Mouse (Mus musculus) heart, adult 18-20 months (tissue): Measurements from ENCODE around the gene Snx12. TPM values are rescaled to one million over a fixed set of nuclear protein-coding genes. Genes with fewer than 3 reads are reported as not detected.
"Not testable (repeated sequence)": the region's sequence is repeated elsewhere in the genome, so short reads cannot be mapped to it uniquely, and the experiment has no call there.

Experiments used
- DNase-seq, 2 experiments: peaks; one replicate each; pipeline ENCODE4 v3.0.0; 2021 to 2022; ENCODE audit warnings: mixed read lengths in 1 of 2
- total RNA-seq, 2 experiments: library from RNA; stranded (reverse); gene quantifications; 2 replicates each; pipeline ENCODE4 v1.2.3; 2021

The Snx12 gene
- total RNA-seq, 2 experiments from 2014 or later: 32.7 to 37.8 TPM

GRCm38 (mm10) chrX:101131992-101132791 lies 90.2 kb downstream of the Snx12 start:
- DNase-seq: peak; percentile 34 to 39

- DNase-seq: peak; percentile 38 to 77
Observed at GRCm38 (mm10) chrX:101131001-101131400, 91.4 kb downstream of the Snx12 start.

GRCm38 (mm10) chrX:101128559-101128958 lies 93.8 kb downstream of the Snx12 start:
- peak in 1 of 2 experiments; percentile 0 for DNase-seq

GRCm38 (mm10) chrX:101126977-101127376 lies 95.4 kb downstream of the Snx12 start:
- peak; percentile 14 to 24 for DNase-seq

GRCm38 (mm10) chrX:101126474-101126955 lies 95.8 kb downstream of the Snx12 start:
- peak; percentile 36 to 45 for DNase-seq

GRCm38 (mm10) chrX:101120546-101120945 lies 101.8 kb downstream of the Snx12 start:
- DNase-seq: no peak

- DNase-seq: no peak
Observed at GRCm38 (mm10) chrX:101085920-101086319, 136.4 kb downstream of the Snx12 start, which contains the start of gene Slc7a3. TSS of gene Slc7a3 (minus strand) at chrX:101086020.

- DNase-seq: not testable (repeated sequence)
Observed at GRCm38 (mm10) chrX:101085211-101085610, 137.2 kb downstream of the Snx12 start.

- no peak for DNase-seq
Observed at GRCm38 (mm10) chrX:101084192-101084591, 138.2 kb downstream of the Snx12 start.

- no peak for DNase-seq
Observed at GRCm38 (mm10) chrX:101065245-101065644, 157.1 kb downstream of the Snx12 start.

GRCm38 (mm10) chrX:101063503-101063902 lies 158.9 kb downstream of the Snx12 start:
- DNase-seq: no peak

GRCm38 (mm10) chrX:101059541-101059940 lies 162.8 kb downstream of the Snx12 start, which contains the start of gene Tex11:
TSS of gene Tex11 (minus strand) at chrX:101059667.
- DNase-seq: peak in 1 of 2 experiments; percentile 0

Other genes starting within 250 kb of the Snx12 start
- under 1 TPM in 1 of 2 experiments, not detected in 1; 0.13 TPM for gene Tex11, start 162.9 kb downstream of the Snx12 start, total RNA-seq
- gene Slc7a3, start 136.5 kb downstream of the Snx12 start, total RNA-seq: not detected
- gene Foxo4, start 32.0 kb upstream of the Snx12 start, total RNA-seq: 10 to 100 TPM; 59.9 to 64.4 TPM
- gene Gm614, start 41.4 kb upstream of the Snx12 start, total RNA-seq: not detected
- 10 to 100 TPM; 10.5 to 15.1 TPM for gene Il2rg, start 45.7 kb upstream of the Snx12 start, total RNA-seq
- not detected for gene Gm20489, start 46.5 kb upstream of the Snx12 start, total RNA-seq
- gene Med12, start 51.5 kb upstream of the Snx12 start, total RNA-seq: 10 to 100 TPM; 13.5 to 19.1 TPM
- gene Nlgn3, start 76.6 kb upstream of the Snx12 start, total RNA-seq: under 1 TPM; 0.39 to 0.74 TPM
- not detected for gene Gjb1, start 153.8 kb upstream of the Snx12 start, total RNA-seq
- 10 to 100 TPM; 13.1 to 15.9 TPM for gene Zmym3, start 198.3 kb upstream of the Snx12 start, total RNA-seq
- 10 to 100 TPM; 58.2 to 60.3 TPM for gene Nono, start 206.8 kb upstream of the Snx12 start, total RNA-seq
- 100 to 1,000 TPM; 163 to 187 TPM for gene Itgb1bp2, start 226.5 kb upstream of the Snx12 start, total RNA-seq